Mouse (Mus musculus) bone marrow macrophage, adult 2 months (primary cell): ENCODE measurements around the gene Tnrc6b.

Experiments used
- CTCF ChIP-seq: IDR thresholded peaks from 2 replicates; pipeline ENCODE4 v1.5.1; 2012; ENCODE audit warnings: low read depth, mild to moderate bottlenecking, low read length, moderate library complexity
- POLR2A ChIP-seq: IDR thresholded peaks from 2 replicates; pipeline ENCODE4 v1.6.1; 2012; ENCODE audit warnings: mild to moderate bottlenecking, low read depth, low read length, borderline replicate concordance

GRCm38 (mm10) chr15:80706596-80706995, 4.5 kb upstream of the Tnrc6b start:
- TF ChIP-seq CTCF = no peak
- TF ChIP-seq POLR2A = no peak
